Mouse (Mus musculus) lung, postnatal 25 days (tissue): ENCODE results near the gene Shisa2.

Experiments used
- DNase-seq: peaks from one replicate; pipeline ENCODE4 v3.0.0; 2022; ENCODE audit warnings: low spot score

The Shisa2 gene

GRCm38 (mm10) chr14:59632067-59632466 is 7.0 kb downstream of the Shisa2 start:
- DNase-seq = no peak

GRCm38 (mm10) chr14:59633295-59633898 is 8.3 kb downstream of the Shisa2 start:
- DNase-seq = no peak

GRCm38 (mm10) chr14:59633988-59634387 is 8.9 kb downstream of the Shisa2 start:
- no peak for DNase-seq

GRCm38 (mm10) chr14:59638906-59639703 is 14.0 kb downstream of the Shisa2 start:
- DNase-seq = no peak

- no peak for DNase-seq
Measured at GRCm38 (mm10) chr14:59641856-59642255, 16.7 kb downstream of the Shisa2 start.

GRCm38 (mm10) chr14:59643582-59643981 is 18.5 kb downstream of the Shisa2 start:
- no peak for DNase-seq

GRCm38 (mm10) chr14:59644166-59644565 is 19.1 kb downstream of the Shisa2 start:
- no peak for DNase-seq

GRCm38 (mm10) chr14:59644896-59645295 is 19.8 kb downstream of the Shisa2 start:
- DNase-seq = no peak

- DNase-seq = no peak
Measured at GRCm38 (mm10) chr14:59646826-59647697, 22.0 kb downstream of the Shisa2 start.

- no peak for DNase-seq
Measured at GRCm38 (mm10) chr14:59648611-59649010, 23.5 kb downstream of the Shisa2 start.

GRCm38 (mm10) chr14:59649337-59649736 is 24.2 kb downstream of the Shisa2 start:
- no peak for DNase-seq

- no peak for DNase-seq
Measured at GRCm38 (mm10) chr14:59656591-59656990, 31.5 kb downstream of the Shisa2 start.

GRCm38 (mm10) chr14:59657098-59657497 is 32.0 kb downstream of the Shisa2 start:
- DNase-seq = no peak

GRCm38 (mm10) chr14:59672893-59673515 is 47.9 kb downstream of the Shisa2 start:
- DNase-seq = no peak

- no peak for DNase-seq
Measured at GRCm38 (mm10) chr14:59674556-59674955, 49.4 kb downstream of the Shisa2 start.

- no peak for DNase-seq
Measured at GRCm38 (mm10) chr14:59675330-59675729, 50.2 kb downstream of the Shisa2 start.

GRCm38 (mm10) chr14:59677598-59678003 is 52.5 kb downstream of the Shisa2 start:
- DNase-seq = no peak
